Mouse (Mus musculus) forebrain, embryonic 11.5 days (tissue): ENCODE measurements at regions not wholly inside any gene's neighbourhood (a gene's known extent, or its start where the extent isn't known, plus 50 kb on each side); places are given as distances from the start of the nearest gene placed in this dataset.

Experiments used
- ATAC-seq: fragments of 200-750 bp; cut with Nextera tagmentation; replicated peaks from 2 replicates; pipeline ENCODE4 v1.8.0; 2017; ENCODE audit warnings: moderate TSS enrichment; ENCODE audit not compliant: low FRiP score
- DNase-seq: peaks from one replicate; pipeline ENCODE4 v3.0.0-alpha.2; 2017; ENCODE audit warnings: low spot score
- H3K27ac ChIP-seq: fragments of 300-500 bp; sonication (generic); 2 replicates; pipeline ENCODE4 v1.5.1; 2014; ENCODE audit warnings: low read depth, low read length
- H3K27me3 ChIP-seq: fragments of 300-500 bp; sonication (generic); 2 replicates; pipeline ENCODE4 v1.6.1; 2014; ENCODE audit warnings: mild to moderate bottlenecking, low read length, mixed read lengths; ENCODE audit not compliant: control insufficient read depth, insufficient read depth
- H3K36me3 ChIP-seq: fragments of 300-500 bp; sonication (generic); 2 replicates; pipeline ENCODE4 v1.6.1; 2014; ENCODE audit warnings: mild to moderate bottlenecking, low read length, moderate library complexity, mixed read lengths; ENCODE audit not compliant: control insufficient read depth, insufficient read depth
- H3K4me1 ChIP-seq: fragments of 300-500 bp; sonication (generic); replicated peaks from 2 replicates; pipeline ENCODE4 v1.6.1; 2014; ENCODE audit warnings: low read length, mixed read lengths; ENCODE audit not compliant: control insufficient read depth, insufficient read depth
- H3K4me2 ChIP-seq: fragments of 300-500 bp; sonication (generic); 2 replicates; pipeline ENCODE4 v1.6.1; 2014; ENCODE audit warnings: low read depth, mild to moderate bottlenecking, low read length, moderate library complexity, mixed read lengths; ENCODE audit not compliant: severe bottlenecking
- H3K4me3 ChIP-seq: fragments of 300-500 bp; sonication (generic); 2 replicates; pipeline ENCODE4 v1.5.1; 2014; ENCODE audit warnings: low read depth, low read length
- H3K9ac ChIP-seq: fragments of 300-500 bp; sonication (generic); 2 replicates; pipeline ENCODE4 v1.6.1; 2014; ENCODE audit warnings: low read length
- H3K9me3 ChIP-seq: fragments of 300-500 bp; sonication (generic); 2 replicates; pipeline ENCODE4 v1.6.1; 2016; ENCODE audit warnings: low read length, mixed read lengths; ENCODE audit not compliant: control insufficient read depth
- WGBS: fragments of 180-500 bp; shearing (Covaris S2); extraction: QIAGEN DNeasy Blood & Tissue Kit; methylation state at CpG from one replicate; pipeline ENCODE4 v1.1.7; 2014; 5-methylcytosine and 5-hydroxymethylcytosine counted together

- Histone ChIP-seq H3K27me3 (no peaks in the 10 kb centered on the region), H3K27ac (no peak overlapping the region), H3K4me3 (no peak overlapping the region), H3K4me1 (no peaks in the 10 kb centered on the region), H3K9me3 (no peaks in the 10 kb centered on the region), H3K4me2 (no peak overlapping the region), H3K9ac (no peak overlapping the region), H3K36me3 (no peaks in the 10 kb centered on the region)
- peak; percentile 55; the same call in 1 of the 2 replicates for ATAC-seq
- 84% methylated on average over 3 of the region's 3 CpGs for WGBS
- no peak for DNase-seq
These were observed 62.5 kb downstream of the Speer2 start for GRCm38 (mm10) chr16:69800955-69801598.

- Histone ChIP-seq H3K36me3 (no peaks in the 10 kb centered on the region), H3K27me3 (no peaks in the 10 kb centered on the region), H3K4me2 (no peak overlapping the region), H3K27ac (no peak overlapping the region), H3K9me3 (no peaks in the 10 kb centered on the region), H3K9ac (no peak overlapping the region), H3K4me1 (no peaks in the 10 kb centered on the region), H3K4me3 (no peak overlapping the region)
- WGBS, result 78% methylated on average over 5 of the region's 5 CpGs
- DNase-seq (no peak), ATAC-seq (no peak)
These were observed 67.2 kb downstream of the Speer2 start for GRCm38 (mm10) chr16:69796299-69796698.

GRCm38 (mm10) chr16:69790671-69791070 is 72.9 kb downstream of the Speer2 start:
- H3K4me3 ChIP-seq, result no peak overlapping the region
- H3K4me1 ChIP-seq, result no peaks in the 10 kb centered on the region
- H3K27me3 ChIP-seq, result no peaks in the 10 kb centered on the region
- no peaks in the 10 kb centered on the region for H3K36me3 ChIP-seq
- 71% methylated on average over 1 of the region's 1 CpGs for WGBS
- ATAC-seq, result no peak
- no peak overlapping the region for H3K4me2 ChIP-seq
- H3K9me3 ChIP-seq, result no peaks in the 10 kb centered on the region
- H3K9ac ChIP-seq, result no peak overlapping the region
- H3K27ac ChIP-seq, result no peak overlapping the region
- no peak for DNase-seq

- Histone ChIP-seq H3K36me3 (no peaks in the 10 kb centered on the region), H3K27me3 (no peaks in the 10 kb centered on the region), H3K4me2 (no peak overlapping the region), H3K4me1 (no peaks in the 10 kb centered on the region), H3K9ac (no peak overlapping the region), H3K27ac (no peak overlapping the region), H3K9me3 (no peaks in the 10 kb centered on the region), H3K4me3 (no peak overlapping the region)
- WGBS, result 84% methylated on average over 1 of the region's 1 CpGs
- ATAC-seq (no peak), DNase-seq (no peak)
These were observed 92.8 kb downstream of the Speer2 start for GRCm38 (mm10) chr16:69770768-69771167.
